Mouse (Mus musculus): ENCODE data around the gene Pld6.
"Not testable (repeated sequence)": the region's sequence is repeated elsewhere in the genome, so short reads cannot be mapped to it uniquely, and the experiment has no call there.

The Pld6 gene

GRCm38 (mm10) chr11:59746614-59747013 is 40.8 kb downstream of the Pld6 start:
- peak; percentile 76 for DNase-seq (ENCODE audit: low spot score)

GRCm38 (mm10) chr11:59745851-59746250 is 41.6 kb downstream of the Pld6 start:
- no peak for DNase-seq (ENCODE audit: low spot score)

- DNase-seq (ENCODE audit: low spot score), result no peak
These were observed 43.1 kb downstream of the Pld6 start for GRCm38 (mm10) chr11:59744374-59744773.

GRCm38 (mm10) chr11:59743712-59744111 is 43.7 kb downstream of the Pld6 start:
- DNase-seq (ENCODE audit: low spot score), result no peak

GRCm38 (mm10) chr11:59743307-59743706 is 44.1 kb downstream of the Pld6 start:
- DNase-seq (ENCODE audit: low spot score), result no peak

GRCm38 (mm10) chr11:59741915-59742314 is 45.5 kb downstream of the Pld6 start:
- DNase-seq (ENCODE audit: low spot score), result no peak

- DNase-seq (ENCODE audit: low spot score), result no peak
These were observed 47.4 kb downstream of the Pld6 start for GRCm38 (mm10) chr11:59739996-59740395.

- no peak for DNase-seq (ENCODE audit: low spot score)
These were observed 50.2 kb downstream of the Pld6 start for GRCm38 (mm10) chr11:59737250-59737649.

- DNase-seq (ENCODE audit: low spot score), result not testable (repeated sequence)
These were observed 51.5 kb downstream of the Pld6 start for GRCm38 (mm10) chr11:59735938-59736337.

- no peak for DNase-seq (ENCODE audit: low spot score)
These were observed 53.1 kb downstream of the Pld6 start for GRCm38 (mm10) chr11:59734335-59734734.

Data from testis, postnatal 10 days (tissue).